Mouse (Mus musculus) midbrain, embryonic 10.5 days (tissue): ENCODE data around the gene Megf8. TPM values are rescaled to one million over a fixed set of nuclear protein-coding genes. Genes with fewer than 3 reads are reported as not detected.
"Not testable (repeated sequence)": the region's sequence is repeated elsewhere in the genome, so short reads cannot be mapped to it uniquely, and the experiment has no call there.

ENCODE experiments used
- DNase-seq: peaks from one replicate; pipeline ENCODE4 v3.0.0-alpha.2; 2017; ENCODE audit warnings: low spot score
- H3K27ac ChIP-seq: fragments of 300-500 bp; sonication (generic); replicated peaks from 2 replicates; pipeline ENCODE4 v1.5.1; 2016; ENCODE audit warnings: mild to moderate bottlenecking
- H3K27me3 ChIP-seq: fragments of 300-500 bp; sonication (generic); 2 replicates; pipeline ENCODE4 v1.6.1; 2016; ENCODE audit warnings: low read depth, mild to moderate bottlenecking; ENCODE audit not compliant: poor library complexity, severe bottlenecking
- H3K36me3 ChIP-seq: fragments of 300-500 bp; sonication (generic); 2 replicates; pipeline ENCODE4 v1.6.1; 2016; ENCODE audit warnings: mild to moderate bottlenecking, moderate library complexity
- H3K4me1 ChIP-seq: fragments of 300-500 bp; sonication (generic); 2 replicates; pipeline ENCODE4 v1.6.1; 2016
- H3K4me3 ChIP-seq: fragments of 300-500 bp; sonication (generic); 2 replicates; pipeline ENCODE4 v1.5.1; 2016; ENCODE audit warnings: mild to moderate bottlenecking, moderate library complexity
- H3K9me3 ChIP-seq: fragments of 300-500 bp; sonication (generic); replicated peaks from 2 replicates; pipeline ENCODE4 v1.6.1; 2016; ENCODE audit warnings: mild to moderate bottlenecking
- WGBS: fragments of 180-500 bp; shearing (Covaris S2); methylation state at CpG from one replicate; pipeline ENCODE4 v1.1.7; 2016; 5-methylcytosine and 5-hydroxymethylcytosine counted together
- polyA plus RNA-seq: library from polyadenylated mRNA; unstranded; fragments of >200 nt; fragmentation: Nextera tagmentation; extraction: Ambion mirVana; gene quantifications from 2 replicates; pipeline ENCODE4 v1.2.1, GENCODE M21; 2016

The Megf8 gene
- polyA plus RNA-seq, 1 experiment from 2014 or later: 13.9 TPM

GRCm38 (mm10) chr7:25306614-25306996 lies 10.4 kb upstream of the Megf8 start:
- WGBS: 45% methylated on average over 2 of the region's 2 CpGs
- H3K27ac ChIP-seq: no peak overlapping the region

GRCm38 (mm10) chr7:25308702-25309318 lies 8.2 kb upstream of the Megf8 start:
- Histone ChIP-seq H3K27ac (no peak overlapping the region), H3K36me3 (no peaks in the 10 kb centered on the region), H3K4me3 (no peak overlapping the region), H3K9me3 (no peaks in the 10 kb centered on the region), H3K27me3 (peaks cover 75% of the 10 kb centered on the region), H3K4me1 (peaks cover 17% of the 10 kb centered on the region)
- no peak for DNase-seq
- 76% methylated on average over 15 of the region's 17 CpGs for WGBS

More at GRCm38 (mm10) chr7:25306614-25306996, 10.4 kb upstream of the Megf8 start:
- Histone ChIP-seq H3K27me3 (peaks cover 66% of the 10 kb centered on the region), H3K9me3 (no peaks in the 10 kb centered on the region), H3K4me3 (peak overlapping the region; percentile 73), H3K36me3 (no peaks in the 10 kb centered on the region), H3K4me1 (peaks cover 17% of the 10 kb centered on the region)
- DNase-seq: no peak

- H3K27ac ChIP-seq: no peak overlapping the region
- no peaks in the 10 kb centered on the region for H3K9me3 ChIP-seq
- H3K4me3 ChIP-seq: no peak overlapping the region
- WGBS: 92% methylated on average over 9 of the region's 9 CpGs
- peaks cover 17% of the 10 kb centered on the region for H3K4me1 ChIP-seq
- no peaks in the 10 kb centered on the region for H3K36me3 ChIP-seq
- no peak for DNase-seq
- H3K27me3 ChIP-seq: peaks cover 80% of the 10 kb centered on the region
Measured at GRCm38 (mm10) chr7:25309425-25309824, 7.5 kb upstream of the Megf8 start.

GRCm38 (mm10) chr7:25311193-25311592 lies 5.8 kb upstream of the Megf8 start:
- Histone ChIP-seq H3K4me3 (no peak overlapping the region), H3K27me3 (peaks cover 85% of the 10 kb centered on the region), H3K27ac (no peak overlapping the region), H3K4me1 (peaks cover 23% of the 10 kb centered on the region), H3K9me3 (no peaks in the 10 kb centered on the region), H3K36me3 (no peaks in the 10 kb centered on the region)
- no peak for DNase-seq
- 83% methylated on average over 11 of the region's 11 CpGs for WGBS

- H3K4me3 ChIP-seq: no peak overlapping the region
- no peak for DNase-seq
- H3K27me3 ChIP-seq: peaks cover 64% of the 10 kb centered on the region
- WGBS: 45% methylated on average over 7 of the region's 7 CpGs
- H3K9me3 ChIP-seq: no peaks in the 10 kb centered on the region
- H3K4me1 ChIP-seq: peaks cover 33% of the 10 kb centered on the region
- H3K36me3 ChIP-seq: no peaks in the 10 kb centered on the region
- no peak overlapping the region for H3K27ac ChIP-seq
Measured at GRCm38 (mm10) chr7:25313325-25313724, 3.6 kb upstream of the Megf8 start.

GRCm38 (mm10) chr7:25314606-25315305 lies 2.2 kb upstream of the Megf8 start:
- 2% methylated on average over 51 of the region's 51 CpGs for WGBS
- Histone ChIP-seq H3K4me1 (peaks cover 38% of the 10 kb centered on the region), H3K9me3 (no peaks in the 10 kb centered on the region), H3K4me3 (peak overlapping the region; percentile 84), H3K27ac (peak overlapping the region; percentile 75), H3K36me3 (peaks cover 6% of the 10 kb centered on the region; the same call in 1 of the 2 replicates), H3K27me3 (peaks cover 52% of the 10 kb centered on the region)
- DNase-seq: no peak

- WGBS: under 1% methylated on average over 69 of the region's 69 CpGs
- Histone ChIP-seq H3K27ac (peak overlapping the region; percentile 75), H3K4me1 (peaks cover 38% of the 10 kb centered on the region), H3K27me3 (peaks cover 52% of the 10 kb centered on the region), H3K36me3 (peaks cover 12% of the 10 kb centered on the region), H3K9me3 (no peaks in the 10 kb centered on the region), H3K4me3 (peak overlapping the region; percentile 84)
- DNase-seq: peak; percentile 62
Measured at GRCm38 (mm10) chr7:25315306-25316041, 1.5 kb upstream of the Megf8 start.

- WGBS: 20% methylated on average over 21 of the region's 21 CpGs
- H3K9me3 ChIP-seq: no peaks in the 10 kb centered on the region
- peaks cover 35% of the 10 kb centered on the region for H3K27me3 ChIP-seq
- H3K27ac ChIP-seq: peak overlapping the region; percentile 90
- peaks cover 54% of the 10 kb centered on the region for H3K4me1 ChIP-seq
- peaks cover 12% of the 10 kb centered on the region for H3K36me3 ChIP-seq
- DNase-seq: no peak
- peak overlapping the region; percentile 84 for H3K4me3 ChIP-seq
Measured at GRCm38 (mm10) chr7:25317446-25317999, 559 bp downstream of the Megf8 start.

- H3K4me1 ChIP-seq: peaks cover 36% of the 10 kb centered on the region
- no peaks in the 10 kb centered on the region for H3K9me3 ChIP-seq
- peak overlapping the region; percentile 30 for H3K4me3 ChIP-seq
- H3K27ac ChIP-seq: peak overlapping the region; percentile 80
- peaks cover 31% of the 10 kb centered on the region for H3K36me3 ChIP-seq
- H3K27me3 ChIP-seq: no peaks in the 10 kb centered on the region
- 3% methylated on average over 6 of the region's 6 CpGs for WGBS
- DNase-seq: peak; percentile 75
Measured at GRCm38 (mm10) chr7:25322058-25322484, 5.1 kb downstream of the Megf8 start.

- no peaks in the 10 kb centered on the region for H3K27me3 ChIP-seq
- H3K9me3 ChIP-seq: no peaks in the 10 kb centered on the region
- WGBS: 95% methylated on average over 2 of the region's 2 CpGs
- H3K4me3 ChIP-seq: no peak overlapping the region
- H3K36me3 ChIP-seq: peaks cover 40% of the 10 kb centered on the region
- no peak overlapping the region for H3K27ac ChIP-seq
- DNase-seq: no peak
- peaks cover 25% of the 10 kb centered on the region for H3K4me1 ChIP-seq
Measured at GRCm38 (mm10) chr7:25323219-25323618, 6.3 kb downstream of the Megf8 start.

GRCm38 (mm10) chr7:25325431-25325830 lies 8.5 kb downstream of the Megf8 start:
- H3K27ac ChIP-seq, H3K9me3 ChIP-seq, H3K27me3 ChIP-seq, DNase-seq, H3K4me3 ChIP-seq: not testable (repeated sequence)
- peaks cover 48% of the 10 kb centered on the region for H3K36me3 ChIP-seq
- 93% methylated on average over 6 of the region's 6 CpGs for WGBS
- peaks cover 18% of the 10 kb centered on the region for H3K4me1 ChIP-seq

GRCm38 (mm10) chr7:25326233-25326632 lies 9.3 kb downstream of the Megf8 start:
- WGBS: 91% methylated on average over 8 of the region's 8 CpGs
- no peak overlapping the region for H3K4me3 ChIP-seq
- peaks cover 15% of the 10 kb centered on the region for H3K4me1 ChIP-seq
- no peak for DNase-seq
- no peaks in the 10 kb centered on the region for H3K27me3 ChIP-seq
- no peak overlapping the region for H3K27ac ChIP-seq
- peaks cover 56% of the 10 kb centered on the region for H3K36me3 ChIP-seq
- H3K9me3 ChIP-seq: no peaks in the 10 kb centered on the region
